Mouse (Mus musculus): ENCODE data around the gene Klrb1c.
"Not testable (repeated sequence)": the region's sequence is repeated elsewhere in the genome, so short reads cannot be mapped to it uniquely, and the experiment has no call there.

The Klrb1c gene

GRCm38 (mm10) chr6:128755402-128755763, 33.6 kb downstream of the Klrb1c start:
- DNase-seq (ENCODE audit: low spot score), result not testable (repeated sequence)

- not testable (repeated sequence) for DNase-seq (ENCODE audit: low spot score)
These were observed 34.1 kb downstream of the Klrb1c start for GRCm38 (mm10) chr6:128754748-128755401.

GRCm38 (mm10) chr6:128754265-128754664, 34.8 kb downstream of the Klrb1c start:
- DNase-seq (ENCODE audit: low spot score), result not testable (repeated sequence)

- peak; percentile 83 for DNase-seq (ENCODE audit: low spot score)
These were observed 35.3 kb downstream of the Klrb1c start for GRCm38 (mm10) chr6:128753610-128754224.

GRCm38 (mm10) chr6:128747006-128747405, 42.0 kb downstream of the Klrb1c start:
- DNase-seq (ENCODE audit: low spot score), result not testable (repeated sequence)

- DNase-seq (ENCODE audit: low spot score), result no peak
These were observed 51.6 kb downstream of the Klrb1c start for GRCm38 (mm10) chr6:128737445-128737844.

- DNase-seq (ENCODE audit: low spot score), result peak; percentile 53
These were observed 52.9 kb downstream of the Klrb1c start for GRCm38 (mm10) chr6:128736100-128736499.

GRCm38 (mm10) chr6:128734896-128735295, 54.1 kb downstream of the Klrb1c start:
- no peak for DNase-seq (ENCODE audit: low spot score)

GRCm38 (mm10) chr6:128733908-128734679, 54.9 kb downstream of the Klrb1c start:
- no peak for DNase-seq (ENCODE audit: low spot score)

GRCm38 (mm10) chr6:128732032-128732431, 57.0 kb downstream of the Klrb1c start:
- DNase-seq (ENCODE audit: low spot score), result no peak

Data from testis, postnatal 10 days (tissue).